Mouse (Mus musculus) MEL (cell line): ENCODE measurements around the gene Npas3.

Experiments used
- BHLHE40 ChIP-seq: IDR thresholded peaks from 2 replicates; pipeline ENCODE4 v1.6.1; 2012; ENCODE audit warnings: low read depth, mild to moderate bottlenecking, inconsistent platforms, low read length, improper control_type of control experiment, borderline replicate concordance
- CTCF ChIP-seq, 3 experiments: IDR thresholded peaks in 2 of 3; conservative IDR thresholded peaks in 1 of 3; 2 replicates each; pipeline ENCODE4 v1.5.1; 2011 to 2012; ENCODE audit warnings: low read length in 3 of 3, low read depth in 2 of 3, mild to moderate bottlenecking in 2 of 3, improper control_type of control experiment in 1 of 3, inconsistent platforms in 1 of 3, mixed read lengths in 1 of 3, moderate library complexity in 1 of 3; ENCODE audit not compliant: control insufficient read depth in 1 of 3, insufficient read depth in 1 of 3, poor library complexity in 1 of 3, severe bottlenecking in 1 of 3
- E2F4 ChIP-seq: IDR thresholded peaks from 2 replicates; pipeline ENCODE4 v1.6.1; 2011; ENCODE audit warnings: low read depth, low read length, improper control_type of control experiment, borderline replicate concordance
- EP300 ChIP-seq, 2 experiments: IDR thresholded peaks; 2 replicates each; pipeline ENCODE4 v1.6.1; 2011; ENCODE audit warnings: improper control_type of control experiment in 2 of 2, low read length in 2 of 2, low read depth in 1 of 2, mild to moderate bottlenecking in 1 of 2
- MXI1 ChIP-seq: IDR thresholded peaks from 2 replicates; pipeline ENCODE4 v1.6.1; 2011; ENCODE audit warnings: mild to moderate bottlenecking, low read depth, low read length, improper control_type of control experiment
- RCOR1 ChIP-seq: IDR thresholded peaks from 2 replicates; pipeline ENCODE4 v1.6.1; 2012; ENCODE audit warnings: low read depth, mild to moderate bottlenecking, inconsistent platforms, low read length, improper control_type of control experiment
- TAL1 ChIP-seq: IDR thresholded peaks from 2 replicates; pipeline ENCODE4 v1.6.1; 2012; ENCODE audit warnings: mild to moderate bottlenecking, inconsistent platforms, low read length, moderate library complexity, mixed read lengths

DNA sequence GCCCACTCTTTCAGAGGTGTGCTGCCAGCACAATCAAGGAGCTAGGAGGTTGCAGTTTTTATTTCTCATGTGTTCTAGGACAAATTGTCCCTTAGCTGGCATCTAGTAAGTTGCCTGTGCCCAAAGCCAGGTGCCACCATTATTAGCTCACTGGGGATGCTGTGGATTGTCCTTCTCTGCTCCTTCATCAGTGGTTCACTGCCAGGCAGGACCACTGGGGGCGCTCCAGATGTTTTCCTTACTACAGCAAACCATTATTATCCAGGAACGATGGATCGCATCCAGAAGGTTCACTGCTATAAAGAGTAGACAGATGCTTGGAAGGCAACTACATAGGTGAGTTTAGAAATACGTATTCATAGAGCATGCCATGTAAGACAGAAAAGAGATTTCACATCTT, 25.7 kb upstream of the Npas3 start:
- TF ChIP-seq CTCF (IDR thresholded peaks at IDR 0.05 in 2 of 3, conservative IDR thresholded peaks at IDR 0.05 in 1 of 3; ENCODE audit: control insufficient read depth in 1 of 3, insufficient read depth in 1 of 3, low read depth in 2 of 3, low read length in 3 of 3, poor library complexity in 1 of 3, severe bottlenecking in 1 of 3) (0 out of 6 replicates have a peak, but pooled peaks of 1 of the 3 experiments have one; percentile 14), E2F4 (no peak), RCOR1 (no peak), EP300 (IDR thresholded peaks at IDR 0.05; ENCODE audit: low read depth in 1 of 2, low read length in 2 of 2) (no peak), BHLHE40 (no peak), TAL1 (no peak), MXI1 (no peak)
